Mouse (Mus musculus) heart, embryonic 10.5 days (tissue): Measurements from ENCODE around the gene Defa20. TPM values are rescaled to one million over a fixed set of nuclear protein-coding genes. Genes with fewer than 3 reads are reported as not detected.
"Not testable (repeated sequence)": the region's sequence is repeated elsewhere in the genome, so short reads cannot be mapped to it uniquely, and the experiment has no call there.

Source experiments
- DNase-seq: peaks from one replicate; pipeline ENCODE4 v3.0.0-alpha.2; 2017; ENCODE audit warnings: low spot score
- H3K27ac ChIP-seq: fragments of 300-500 bp; sonication (generic); 2 replicates; pipeline ENCODE4 v1.5.1; 2016; ENCODE audit warnings: mild to moderate bottlenecking
- H3K27me3 ChIP-seq: fragments of 300-500 bp; sonication (generic); 2 replicates; pipeline ENCODE4 v1.6.1; 2016; ENCODE audit warnings: mild to moderate bottlenecking; ENCODE audit not compliant: poor library complexity, insufficient read depth, severe bottlenecking
- H3K36me3 ChIP-seq: fragments of 300-500 bp; sonication (generic); 2 replicates; pipeline ENCODE4 v1.6.1; 2016; ENCODE audit warnings: mild to moderate bottlenecking, moderate library complexity
- H3K4me1 ChIP-seq: fragments of 300-500 bp; sonication (generic); 2 replicates; pipeline ENCODE4 v1.6.1; 2016; ENCODE audit warnings: mild to moderate bottlenecking
- H3K4me3 ChIP-seq: fragments of 300-500 bp; sonication (generic); 2 replicates; pipeline ENCODE4 v1.5.1; 2016; ENCODE audit warnings: mild to moderate bottlenecking, moderate library complexity
- H3K9me3 ChIP-seq: fragments of 300-500 bp; sonication (generic); 2 replicates; pipeline ENCODE4 v1.6.1; 2016; ENCODE audit warnings: mild to moderate bottlenecking, moderate library complexity
- WGBS: fragments of 180-500 bp; shearing (Covaris S2); methylation state at CpG from one replicate; pipeline ENCODE4 v1.1.7; 2016; 5-methylcytosine and 5-hydroxymethylcytosine counted together
- polyA plus RNA-seq: library from polyadenylated mRNA; unstranded; fragments of >200 nt; fragmentation: Nextera tagmentation; extraction: Ambion mirVana; gene quantifications from 2 replicates; pipeline ENCODE4 v1.2.1, GENCODE M21; 2016

Gene Defa20
- polyA plus RNA-seq, result not detected in 2 replicates

GRCm38 (mm10) chr8:21508958-21509357, at the start of gene Defa20:
TSS of gene Defa20 (plus strand) at chr8:21509258.
- WGBS, result no CpG with 5 or more reads among the region's 2 CpGs
- H3K36me3 ChIP-seq, H3K27me3 ChIP-seq, H3K9me3 ChIP-seq, DNase-seq, H3K4me1 ChIP-seq, H3K27ac ChIP-seq, H3K4me3 ChIP-seq: not testable (repeated sequence)

- not testable (repeated sequence) for H3K27ac ChIP-seq, H3K4me1 ChIP-seq, H3K27me3 ChIP-seq, DNase-seq, H3K36me3 ChIP-seq, H3K4me3 ChIP-seq, H3K9me3 ChIP-seq
- WGBS, result no CpG with 5 or more reads among the region's 2 CpGs
Measured at GRCm38 (mm10) chr8:21528732-21529131, 19.7 kb downstream of the Defa20 start, which contains the start of gene Defa32. TSS of gene Defa32 (plus strand) at chr8:21529032.

Other genes starting within 250 kb of the Defa20 start
- not detected in 2 replicates for gene Defa27, start 193.7 kb upstream of the Defa20 start, polyA plus RNA-seq
- gene Defa29, start 182.2 kb upstream of the Defa20 start, polyA plus RNA-seq, result not detected in 2 replicates
- not detected in 2 replicates for gene Defa2, start 130.7 kb upstream of the Defa20 start, polyA plus RNA-seq
- not detected in 2 replicates for gene Defa33, start 117.4 kb upstream of the Defa20 start, polyA plus RNA-seq
- not detected in 2 replicates for gene Defa36, start 81.8 kb upstream of the Defa20 start, polyA plus RNA-seq
- gene Gm7849, start 52.7 kb upstream of the Defa20 start, polyA plus RNA-seq, result not detected in 2 replicates
- gene Defa32, start 19.8 kb downstream of the Defa20 start, polyA plus RNA-seq, result not detected in 2 replicates
- gene Defa37, start 56.1 kb downstream of the Defa20 start, polyA plus RNA-seq, result not detected in 2 replicates
- not detected in 2 replicates for gene Defa28, start 73.7 kb downstream of the Defa20 start, polyA plus RNA-seq
- gene Gm7861, start 85.2 kb downstream of the Defa20 start, polyA plus RNA-seq, result not detected in 2 replicates
- not detected in 2 replicates for gene Defa26, start 108.9 kb downstream of the Defa20 start, polyA plus RNA-seq
- gene Defa17, start 146.5 kb downstream of the Defa20 start, polyA plus RNA-seq, result not detected in 2 replicates
- gene Defa34, start 156.5 kb downstream of the Defa20 start, polyA plus RNA-seq, result not detected in 2 replicates
- not detected in 2 replicates for gene AY761184, start 194.4 kb downstream of the Defa20 start, polyA plus RNA-seq
- gene Defa24, start 225.2 kb downstream of the Defa20 start, polyA plus RNA-seq, result not detected in 2 replicates